Mouse (Mus musculus): Measurements from ENCODE around the gene Mthfd1l.

- TF ChIP-seq POLR2A (IDR thresholded peaks at IDR 0.05; ENCODE audit: borderline replicate concordance, low read depth, low read length), result no peak
- no peak for TF ChIP-seq CTCF (IDR thresholded peaks at IDR 0.05; ENCODE audit: low read depth, low read length)
Measured at GRCm38 (mm10) chr10:3993365-3994102, 20.6 kb downstream of the Mthfd1l start.

All from bone marrow macrophage, adult 2 months (primary cell).